Mouse (Mus musculus): Measurements from ENCODE around the gene Tmem201. TPM values are rescaled to one million over a fixed set of nuclear protein-coding genes. Genes with fewer than 3 reads are reported as not detected.

Tmem201 gene
- total and polyA plus RNA-seq, 3 experiments, result 3.1 to 35.9 (median 13.8) TPM

GRCm38 (mm10) chr4:149711955-149712354 is 25.9 kb downstream of the Tmem201 start:
- DNase-seq (ENCODE audit: low spot score) (no peak), ATAC-seq (ENCODE audit: extremely low read depth, insufficient number of reproducible peaks, low FRiP score, poor library complexity, severe bottlenecking) (no peak)
- no peaks in the 10 kb centered on the region for H3K9me3 ChIP-seq (replicated peaks)
- no peak overlapping the region for H3K4me3 ChIP-seq (ENCODE audit: low read depth, low read length)
- TF ChIP-seq TAL1 (conservative IDR thresholded peaks at IDR 0.05; ENCODE audit: low read depth, low read length) (no peak), POLR2AphosphoS5 (IDR thresholded peaks at IDR 0.05; ENCODE audit: insufficient replicate concordance, low read depth, low read length) (no peak), CTCF (IDR thresholded peaks at IDR 0.05; ENCODE audit: low read depth, low read length) (no peak), GATA1 (IDR thresholded peaks at IDR 0.05; ENCODE audit: borderline replicate concordance, low read length) (no peak), GATA2 (IDR thresholded peaks at IDR 0.05; ENCODE audit: borderline replicate concordance, low read depth, low read length) (no peak)
- H3K36me3 ChIP-seq (replicated peaks), result peaks cover 21% of the 10 kb centered on the region
- no peaks in the 10 kb centered on the region for H3K27me3 ChIP-seq (ENCODE audit: insufficient read depth, low read length)
- H3K4me1 ChIP-seq (ENCODE audit: insufficient read depth, low read depth, low read length), result peaks cover 3% of the 10 kb centered on the region; the same call in 1 of the 2 replicates

DNA sequence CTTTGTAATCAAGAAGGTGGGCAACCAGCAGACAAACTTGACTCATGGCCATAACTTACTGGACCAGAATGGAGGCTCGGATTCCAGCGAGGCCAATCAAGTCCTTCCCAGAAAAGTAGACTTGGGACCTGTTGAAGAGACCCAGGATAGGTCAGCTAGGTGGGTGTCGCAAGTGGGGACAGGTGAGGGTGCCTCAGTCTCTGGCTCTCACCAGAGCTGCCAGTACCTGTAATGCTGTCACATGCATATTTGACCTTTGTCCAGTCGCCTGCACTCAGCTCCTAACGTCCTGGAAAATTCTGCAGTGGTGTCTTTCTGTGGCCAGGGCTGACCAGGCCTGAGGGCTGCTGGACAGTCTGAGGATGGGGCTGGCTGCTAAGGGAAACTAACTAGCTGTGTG is 26.4 kb downstream of the Tmem201 start:
- TF ChIP-seq CTCF (IDR thresholded peaks at IDR 0.05; ENCODE audit: low read depth, low read length) (no peak), GATA1 (IDR thresholded peaks at IDR 0.05; ENCODE audit: borderline replicate concordance, low read length) (no peak), POLR2AphosphoS5 (IDR thresholded peaks at IDR 0.05; ENCODE audit: insufficient replicate concordance, low read depth, low read length) (no peak), GATA2 (IDR thresholded peaks at IDR 0.05; ENCODE audit: borderline replicate concordance, low read depth, low read length) (no peak), TAL1 (conservative IDR thresholded peaks at IDR 0.05; ENCODE audit: low read depth, low read length) (no peak)
- DNase-seq (ENCODE audit: low spot score) (no peak), ATAC-seq (ENCODE audit: extremely low read depth, insufficient number of reproducible peaks, low FRiP score, poor library complexity, severe bottlenecking) (no peak)
- Histone ChIP-seq H3K36me3 (replicated peaks) (peaks cover 17% of the 10 kb centered on the region), H3K4me1 (ENCODE audit: insufficient read depth, low read depth, low read length) (peaks cover 3% of the 10 kb centered on the region; the same call in 1 of the 2 replicates), H3K4me3 (ENCODE audit: low read depth, low read length) (no peak overlapping the region), H3K27me3 (ENCODE audit: insufficient read depth, low read length) (no peaks in the 10 kb centered on the region), H3K9me3 (replicated peaks) (no peaks in the 10 kb centered on the region)

DNA sequence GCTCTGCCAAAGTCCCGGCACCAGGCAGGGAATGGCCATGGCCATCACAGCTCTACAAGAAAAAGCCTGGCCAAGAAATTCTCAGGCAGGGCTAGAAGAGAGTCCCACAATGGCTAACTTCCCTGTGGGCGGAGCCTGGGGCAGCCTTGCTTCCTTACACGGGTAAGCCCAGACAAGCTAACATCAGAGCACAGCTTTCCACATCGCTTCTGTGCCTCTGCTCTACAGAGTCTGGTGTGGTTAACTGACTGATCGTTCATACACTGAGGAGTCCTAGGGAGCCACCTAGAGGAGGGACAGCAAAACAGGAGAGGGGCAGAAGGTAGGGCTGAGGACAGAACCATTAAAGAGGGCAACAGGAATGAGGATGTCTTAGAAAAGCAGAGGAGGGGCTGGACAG is 27.3 kb downstream of the Tmem201 start:
- peak; percentile 87 for ATAC-seq (ENCODE audit: extremely low read depth, insufficient number of reproducible peaks, low FRiP score, poor library complexity, severe bottlenecking)
- TF ChIP-seq GATA1 (IDR thresholded peaks at IDR 0.05; ENCODE audit: borderline replicate concordance, low read length), result no peak
- TF ChIP-seq POLR2AphosphoS5 (IDR thresholded peaks at IDR 0.05; ENCODE audit: insufficient replicate concordance, low read depth, low read length), result no peak
- TF ChIP-seq TAL1 (conservative IDR thresholded peaks at IDR 0.05; ENCODE audit: low read depth, low read length), result no peak
- no peak for TF ChIP-seq CTCF (IDR thresholded peaks at IDR 0.05; ENCODE audit: low read depth, low read length)
- TF ChIP-seq GATA2 (IDR thresholded peaks at IDR 0.05; ENCODE audit: borderline replicate concordance, low read depth, low read length), result no peak
- H3K4me1 ChIP-seq (ENCODE audit: insufficient read depth, low read depth, low read length), result peaks cover 4% of the 10 kb centered on the region
- peaks cover 7% of the 10 kb centered on the region for H3K36me3 ChIP-seq (replicated peaks)
- no peaks in the 10 kb centered on the region for H3K27me3 ChIP-seq (ENCODE audit: insufficient read depth, low read length)
- H3K9me3 ChIP-seq (replicated peaks), result no peaks in the 10 kb centered on the region
- DNase-seq (ENCODE audit: low spot score), result peak; percentile 50
- H3K4me3 ChIP-seq (ENCODE audit: low read depth, low read length), result no peak overlapping the region

DNA sequence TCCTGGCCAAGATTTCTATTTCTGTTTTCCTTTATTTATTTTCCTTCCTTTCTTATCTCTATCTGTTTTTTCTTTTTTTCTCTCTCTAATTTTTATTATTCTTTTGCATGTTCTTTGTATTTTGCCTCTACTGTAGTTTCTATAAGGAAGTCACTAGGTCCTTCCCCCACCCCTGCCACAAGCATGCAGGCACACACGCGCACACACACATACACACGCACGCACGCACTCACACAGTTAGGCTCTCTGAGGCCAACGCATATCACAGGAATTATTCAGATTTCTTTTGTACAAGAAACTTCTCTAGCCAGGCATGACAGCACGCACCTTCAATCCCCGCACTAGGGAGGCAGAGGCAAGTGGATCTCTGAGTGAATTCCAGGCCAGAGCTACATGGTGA is 31.9 kb downstream of the Tmem201 start:
- DNase-seq (ENCODE audit: low spot score), result no peak
- ATAC-seq (ENCODE audit: extremely low read depth, insufficient number of reproducible peaks, low FRiP score, poor library complexity, severe bottlenecking), result no peak
- H3K4me1 ChIP-seq (ENCODE audit: insufficient read depth, low read depth, low read length), result peaks cover 9% of the 10 kb centered on the region

GRCm38 (mm10) chr4:149705298-149705697 is 32.5 kb downstream of the Tmem201 start:
- H3K27me3 ChIP-seq (ENCODE audit: insufficient read depth, low read length), result no peaks in the 10 kb centered on the region
- no peak for TF ChIP-seq TAL1 (conservative IDR thresholded peaks at IDR 0.05; ENCODE audit: low read depth, low read length)
- TF ChIP-seq GATA1 (IDR thresholded peaks at IDR 0.05; ENCODE audit: borderline replicate concordance, low read length), result no peak
- no peak for TF ChIP-seq POLR2AphosphoS5 (IDR thresholded peaks at IDR 0.05; ENCODE audit: insufficient replicate concordance, low read depth, low read length)
- TF ChIP-seq CTCF (IDR thresholded peaks at IDR 0.05; ENCODE audit: low read depth, low read length), result no peak
- no peak for TF ChIP-seq GATA2 (IDR thresholded peaks at IDR 0.05; ENCODE audit: borderline replicate concordance, low read depth, low read length)
- no peaks in the 10 kb centered on the region for H3K36me3 ChIP-seq (replicated peaks)
- peaks cover 9% of the 10 kb centered on the region for H3K4me1 ChIP-seq (ENCODE audit: insufficient read depth, low read depth, low read length)
- no peak overlapping the region for H3K4me3 ChIP-seq (ENCODE audit: low read depth, low read length)
- DNase-seq (ENCODE audit: low spot score) (no peak), ATAC-seq (ENCODE audit: extremely low read depth, insufficient number of reproducible peaks, low FRiP score, poor library complexity, severe bottlenecking) (no peak)
- H3K9me3 ChIP-seq (replicated peaks), result no peaks in the 10 kb centered on the region

More for the DNA sequence above, 31.9 kb downstream of the Tmem201 start:
- Histone ChIP-seq H3K27me3 (ENCODE audit: insufficient read depth, low read length) (no peaks in the 10 kb centered on the region), H3K4me3 (ENCODE audit: low read depth, low read length) (no peak overlapping the region), H3K9me3 (replicated peaks) (no peaks in the 10 kb centered on the region), H3K36me3 (replicated peaks) (no peaks in the 10 kb centered on the region)
- TF ChIP-seq POLR2AphosphoS5 (IDR thresholded peaks at IDR 0.05; ENCODE audit: insufficient replicate concordance, low read depth, low read length), result no peak
- TF ChIP-seq GATA2 (IDR thresholded peaks at IDR 0.05; ENCODE audit: borderline replicate concordance, low read depth, low read length), result no peak
- no peak for TF ChIP-seq CTCF (IDR thresholded peaks at IDR 0.05; ENCODE audit: low read depth, low read length)
- TF ChIP-seq GATA1 (IDR thresholded peaks at IDR 0.05; ENCODE audit: borderline replicate concordance, low read length), result no peak
- no peak for TF ChIP-seq TAL1 (conservative IDR thresholded peaks at IDR 0.05; ENCODE audit: low read depth, low read length)

GRCm38 (mm10) chr4:149702210-149702979 is 35.4 kb downstream of the Tmem201 start, which contains the start of gene Pik3cd:
Pik3cd (minus strand) TSS chr4:149702571.
- TF ChIP-seq TAL1 (conservative IDR thresholded peaks at IDR 0.05; ENCODE audit: low read depth, low read length), result no peak
- TF ChIP-seq POLR2AphosphoS5 (IDR thresholded peaks at IDR 0.05; ENCODE audit: insufficient replicate concordance, low read depth, low read length), result no peak
- TF ChIP-seq GATA1 (IDR thresholded peaks at IDR 0.05; ENCODE audit: borderline replicate concordance, low read length), result no peak
- TF ChIP-seq CTCF (IDR thresholded peaks at IDR 0.05; ENCODE audit: low read depth, low read length), result no peak
- TF ChIP-seq GATA2 (IDR thresholded peaks at IDR 0.05; ENCODE audit: borderline replicate concordance, low read depth, low read length), result no peak
- H3K4me1 ChIP-seq (ENCODE audit: insufficient read depth, low read depth, low read length), result peaks cover 12% of the 10 kb centered on the region

More at GRCm38 (mm10) chr4:149702210-149702979, 35.4 kb downstream of the Tmem201 start, which contains the start of gene Pik3cd:
- ATAC-seq (ENCODE audit: extremely low read depth, insufficient number of reproducible peaks, low FRiP score, poor library complexity, severe bottlenecking) (no peak), DNase-seq (ENCODE audit: low spot score) (no peak)
- H3K36me3 ChIP-seq (replicated peaks), result no peaks in the 10 kb centered on the region
- no peaks in the 10 kb centered on the region for H3K9me3 ChIP-seq (replicated peaks)
- H3K4me3 ChIP-seq (ENCODE audit: low read depth, low read length), result no peak within 1 kb of the TSS
- H3K27me3 ChIP-seq (ENCODE audit: insufficient read depth, low read length), result no peaks in the 10 kb centered on the region
